Mouse (Mus musculus) bone marrow, adult 2 months (tissue): ENCODE measurements around the gene Fbxo11. TPM values are rescaled to one million over a fixed set of nuclear protein-coding genes. Genes with fewer than 3 reads are reported as not detected.
"Not testable (repeated sequence)": the region's sequence is repeated elsewhere in the genome, so short reads cannot be mapped to it uniquely, and the experiment has no call there.

Experiments used
- H3K27ac ChIP-seq: fragments of 200-500 bp; 2 replicates; pipeline ENCODE4 v1.5.1; 2012; ENCODE audit warnings: low read depth, mild to moderate bottlenecking, control low read depth, inconsistent platforms, low read length; ENCODE audit not compliant: control insufficient read depth, poor library complexity, insufficient read depth
- H3K4me1 ChIP-seq: fragments of 200-500 bp; 2 replicates; pipeline ENCODE4 v1.6.1; 2011; ENCODE audit warnings: low read length; ENCODE audit not compliant: control insufficient read depth, insufficient read depth
- H3K4me3 ChIP-seq: fragments of 200-500 bp; replicated peaks from 2 replicates; pipeline ENCODE3; 2011; ENCODE audit warnings: mild to moderate bottlenecking, low read depth, low read length, control low read depth; ENCODE audit not compliant: control insufficient read depth
- CTCF ChIP-seq: fragments of 200-500 bp; IDR thresholded peaks from 2 replicates; pipeline ENCODE4 v1.5.1; 2011; ENCODE audit warnings: low read length, control low read depth; ENCODE audit not compliant: control insufficient read depth, insufficient read depth
- POLR2A ChIP-seq: fragments of 200-500 bp; IDR thresholded peaks from 2 replicates; pipeline ENCODE4 v1.6.1; 2011; ENCODE audit warnings: low read depth, mild to moderate bottlenecking, control low read depth, low read length, borderline replicate concordance; ENCODE audit not compliant: control insufficient read depth
- whole genome bisulfite sequencing: fragments of 180-500 bp; shearing (Covaris S2); methylation state at CpG from one replicate; pipeline ENCODE4 v1.1.7; 2018; 5-methylcytosine and 5-hydroxymethylcytosine counted together
- polyA plus RNA-seq: library from polyadenylated mRNA; stranded (reverse); fragments of >200 nt; gene quantifications from 2 replicates; pipeline ENCODE4 v1.2.4, GENCODE M21; 2011; ENCODE audit warnings: low replicate concordance; ENCODE audit not compliant: missing spikeins, insufficient read depth, insufficient read length

Fbxo11 gene
- polyA plus RNA-seq, 1 experiment = 16.4 TPM

GRCm38 (mm10) chr17:87984440-87985214 is 80.5 kb downstream of the Fbxo11 start:
- Histone ChIP-seq H3K4me3 (no peak overlapping the region), H3K27ac (no peak overlapping the region), H3K4me1 (no peaks in the 10 kb centered on the region; the same call in 1 of the 2 replicates)
- WGBS = 63% methylated on average over 20 of the region's 20 CpGs
- TF ChIP-seq POLR2A (no peak), CTCF (no peak)

- TF ChIP-seq POLR2A (no peak), CTCF (no peak)
- Histone ChIP-seq H3K27ac (no peak overlapping the region), H3K4me3 (no peak overlapping the region), H3K4me1 (no peaks in the 10 kb centered on the region; the same call in 1 of the 2 replicates)
- 72% methylated on average over 4 of the region's 4 CpGs for WGBS
Observed at GRCm38 (mm10) chr17:87983313-87983712, 81.8 kb downstream of the Fbxo11 start.

- peaks cover 1% of the 10 kb centered on the region for H3K4me1 ChIP-seq
- WGBS = 75% methylated on average over 3 of the region's 3 CpGs
- TF ChIP-seq POLR2A (no peak), CTCF (no peak)
- no peak overlapping the region for H3K27ac ChIP-seq
- no peak overlapping the region for H3K4me3 ChIP-seq
Observed at GRCm38 (mm10) chr17:87982112-87982511, 83.0 kb downstream of the Fbxo11 start.

GRCm38 (mm10) chr17:87979696-87980095 is 85.4 kb downstream of the Fbxo11 start:
- WGBS = 65% methylated on average over 1 of the region's 1 CpGs
- H3K27ac ChIP-seq, H3K4me1 ChIP-seq, H3K4me3 ChIP-seq: not testable (repeated sequence)

- H3K4me3 ChIP-seq, H3K4me1 ChIP-seq, H3K27ac ChIP-seq: not testable (repeated sequence)
- WGBS = 66% methylated on average over 4 of the region's 4 CpGs
Observed at GRCm38 (mm10) chr17:87976927-87977326, 88.2 kb downstream of the Fbxo11 start.

GRCm38 (mm10) chr17:87976154-87976806 is 88.8 kb downstream of the Fbxo11 start:
- Histone ChIP-seq H3K4me1 (peaks cover 3% of the 10 kb centered on the region), H3K4me3 (peak overlapping the region; percentile 97), H3K27ac (no peak overlapping the region)
- 55% methylated on average over 9 of the region's 9 CpGs for WGBS
- no peak for TF ChIP-seq POLR2A
- no peak for TF ChIP-seq CTCF

- Histone ChIP-seq H3K4me1 (peaks cover 3% of the 10 kb centered on the region), H3K4me3 (peak overlapping the region; percentile 97), H3K27ac (peak overlapping the region; percentile 88)
- under 1% methylated on average over 63 of the region's 68 CpGs for WGBS
- TF ChIP-seq POLR2A (peak; percentile 18; the same call in 1 of the 2 replicates), CTCF (no peak)
Observed at GRCm38 (mm10) chr17:87975229-87975853, 89.8 kb downstream of the Fbxo11 start.

GRCm38 (mm10) chr17:87974629-87975228 is 90.4 kb downstream of the Fbxo11 start, which contains the start of gene Msh6:
Gene Msh6 (plus strand): TSS chr17:87975062.
- peaks cover 3% of the 10 kb centered on the region for H3K4me1 ChIP-seq
- peak within 1 kb of the TSS; percentile 97 for H3K4me3 ChIP-seq
- peak within 1 kb of the TSS; percentile 88 for H3K27ac ChIP-seq
- peak; percentile 74 for TF ChIP-seq POLR2A
- TF ChIP-seq CTCF = no peak
- under 1% methylated on average over 63 of the region's 63 CpGs for WGBS
